ENCODE assay signal across 12 mouse cellular contexts in the genomic region with DNA sequence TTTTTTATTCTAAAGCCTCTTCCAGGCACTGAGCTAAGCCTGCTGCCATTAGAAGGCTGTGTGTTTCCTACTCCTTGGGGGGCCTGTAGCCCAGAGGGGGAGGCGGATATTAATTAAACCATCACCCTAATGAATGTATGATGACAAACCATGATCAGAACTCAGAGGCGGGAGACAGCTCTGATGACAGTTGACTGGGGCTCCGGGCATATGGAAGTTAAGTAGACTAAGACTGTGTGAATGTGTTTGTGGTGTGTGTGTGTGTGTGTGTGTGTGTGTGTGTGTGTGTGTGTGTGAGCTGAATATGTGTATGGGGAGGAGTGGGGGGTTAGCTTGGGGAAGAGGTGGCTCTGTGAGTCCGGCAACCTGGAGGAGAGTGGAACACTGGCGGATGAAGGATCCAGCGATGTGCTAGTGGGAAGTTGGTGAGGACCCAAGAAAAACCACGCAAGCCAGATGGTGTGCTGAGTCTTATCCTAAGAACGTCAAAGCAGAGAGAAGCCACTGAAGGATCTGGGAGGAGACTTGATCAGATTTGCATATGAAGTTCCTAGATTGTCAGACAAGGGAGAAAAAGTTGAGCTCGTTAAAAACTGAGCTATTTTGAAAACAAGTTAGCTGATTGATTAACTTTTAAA.
A peak's percentile ranks its signal among the peaks of the same experiment; 100 is the strongest.
DNase-seq lines count a peak whose midpoint lies in the region.
"Had no signal": no experiment of that assay in that cellular context is flagged by ENCODE, and none has a peak within 500 bp of the region (broad histone marks: within the 10 kb centered on the region; RNA-seq: fewer than 3 reads in every experiment).

No protein-coding gene starts in this region.

- intact Hi-C loops in left cerebral cortex, postnatal 10 days (cut with DNase I), result loop anchor here (10.0 kb wide), 2 partner anchors 269 to 1989 kb away; no protein-coding TSS in a partner anchor

- peak; percentile 51 to 66 for DNase-seq in cerebellum, postnatal 10 days
- DNase-seq in cerebellum, adult 11-12 months, result no peak
- DNase-seq in right cerebral cortex, adult 18-20 months, result peak; percentile 89
- no peak for DNase-seq in right cerebral cortex, postnatal 4 days
- peak; percentile 51 to 69 for DNase-seq in left cerebral cortex, postnatal 10 days (ENCODE audit: extremely low spot score in 1 of 2, low spot score in 2 of 2)
- no peak for DNase-seq in adrenal gland, postnatal 10 days
- no peak for DNase-seq in yolk sac, embryonic 10.5 days (ENCODE audit: low spot score)
- DNase-seq in Muller cell, postnatal 12 days (ENCODE audit: inconsistent ontology term), result no peak
- DNase-seq: adrenal gland, postnatal 36 days; gastrocnemius, adult 2 months; kidney, postnatal 14 days; liver had no signal

Comparison
In these comparisons a context has a peak if more than half of its experiments do, and no peak if none do; other contexts are left out.
1. DNase-seq: peak in cerebellum, postnatal 10 days (2 of 2), right cerebral cortex, adult 18-20 months (single experiment) and left cerebral cortex, postnatal 10 days (2 of 2); none in cerebellum, adult 11-12 months (single experiment), right cerebral cortex, postnatal 4 days (single experiment), adrenal gland, postnatal 10 days (single experiment), yolk sac, embryonic 10.5 days (single experiment) and Muller cell, postnatal 12 days (single experiment).